Mouse (Mus musculus): ENCODE measurements at regions not wholly inside any gene's neighbourhood (a gene's known extent, or its start where the extent isn't known, plus 50 kb on each side); places are given as distances from the start of the nearest gene placed in this dataset.
A peak's percentile ranks its signal among the peaks of the same experiment; 100 is the strongest.

GRCm38 (mm10) chr5:39316478-39316877 is 438.8 kb downstream of the Hs3st1 start:
- Histone ChIP-seq H3K9ac (replicated peaks) (no peak overlapping the region), H3K27me3 (no peaks in the 10 kb centered on the region), H3K4me1 (replicated peaks) (no peaks in the 10 kb centered on the region), H3K4me2 (replicated peaks) (no peak overlapping the region), H3K4me3 (replicated peaks) (no peak overlapping the region), H3K9me3 (no peaks in the 10 kb centered on the region), H3K27ac (no peak overlapping the region), H3K36me3 (no peaks in the 10 kb centered on the region)
- no peak for ATAC-seq
- 75% methylated on average over 3 of the region's 3 CpGs for WGBS

GRCm38 (mm10) chr5:39311211-39311610 is 434.6 kb upstream of the Clnk start:
- no peak for ATAC-seq
- H3K9me3 ChIP-seq: no peaks in the 10 kb centered on the region
- WGBS: 91% methylated on average over 4 of the region's 4 CpGs

GRCm38 (mm10) chr5:39305794-39306193 is 429.2 kb upstream of the Clnk start:
- no peaks in the 10 kb centered on the region for H3K9me3 ChIP-seq
- 82% methylated on average over 2 of the region's 2 CpGs for WGBS
- H3K36me3 ChIP-seq: no peaks in the 10 kb centered on the region
- no peaks in the 10 kb centered on the region for H3K4me1 ChIP-seq (replicated peaks)
- H3K27ac ChIP-seq: no peak overlapping the region
- no peak overlapping the region for H3K9ac ChIP-seq (replicated peaks)
- no peaks in the 10 kb centered on the region for H3K27me3 ChIP-seq
- ATAC-seq: no peak
- no peak overlapping the region for H3K4me2 ChIP-seq (replicated peaks)
- no peak overlapping the region for H3K4me3 ChIP-seq (replicated peaks)

More at GRCm38 (mm10) chr5:39311211-39311610, 434.6 kb upstream of the Clnk start:
- H3K4me3 ChIP-seq (replicated peaks): no peak overlapping the region
- H3K27me3 ChIP-seq: no peaks in the 10 kb centered on the region
- no peaks in the 10 kb centered on the region for H3K4me1 ChIP-seq (replicated peaks)
- no peaks in the 10 kb centered on the region for H3K36me3 ChIP-seq
- H3K4me2 ChIP-seq (replicated peaks): no peak overlapping the region
- H3K27ac ChIP-seq: no peak overlapping the region
- H3K9ac ChIP-seq (replicated peaks): no peak overlapping the region

GRCm38 (mm10) chr5:39292849-39293248 is 416.2 kb upstream of the Clnk start:
- H3K36me3 ChIP-seq: no peaks in the 10 kb centered on the region
- no peak overlapping the region for H3K27ac ChIP-seq
- no peak overlapping the region for H3K4me3 ChIP-seq (replicated peaks)
- 0 out of 2 replicates have a peak, but pooled peaks cover 4% of the 10 kb centered on the region for H3K4me1 ChIP-seq (replicated peaks)
- H3K4me2 ChIP-seq (replicated peaks): no peak overlapping the region
- 10% methylated on average over 2 of the region's 2 CpGs for WGBS
- H3K9ac ChIP-seq (replicated peaks): no peak overlapping the region
- H3K9me3 ChIP-seq: no peaks in the 10 kb centered on the region
- 0 out of 2 replicates have a peak, but pooled peaks have one; percentile 37 for ATAC-seq
- no peaks in the 10 kb centered on the region for H3K27me3 ChIP-seq

GRCm38 (mm10) chr5:39281021-39281420 is 404.4 kb upstream of the Clnk start:
- Histone ChIP-seq H3K9ac (replicated peaks) (no peak overlapping the region), H3K36me3 (no peaks in the 10 kb centered on the region), H3K27me3 (no peaks in the 10 kb centered on the region), H3K27ac (no peak overlapping the region), H3K4me2 (replicated peaks) (no peak overlapping the region), H3K4me3 (replicated peaks) (no peak overlapping the region), H3K9me3 (no peaks in the 10 kb centered on the region), H3K4me1 (replicated peaks) (no peaks in the 10 kb centered on the region)
- no peak for ATAC-seq
- 84% methylated on average over 2 of the region's 2 CpGs for WGBS

- no peaks in the 10 kb centered on the region for H3K27me3 ChIP-seq
- whole genome bisulfite sequencing: 77% methylated on average over 4 of the region's 4 CpGs
- H3K9ac ChIP-seq (replicated peaks): no peak overlapping the region
- no peak overlapping the region for H3K4me2 ChIP-seq (replicated peaks)
- no peaks in the 10 kb centered on the region for H3K4me1 ChIP-seq (replicated peaks)
- no peaks in the 10 kb centered on the region for H3K9me3 ChIP-seq
- no peak for ATAC-seq
- H3K36me3 ChIP-seq: no peaks in the 10 kb centered on the region
- H3K4me3 ChIP-seq (replicated peaks): no peak overlapping the region
- H3K27ac ChIP-seq: no peak overlapping the region
Measured at GRCm38 (mm10) chr5:39273710-39274385, 397.2 kb upstream of the Clnk start.

- 94% methylated on average over 1 of the region's 1 CpGs for WGBS
- no peak overlapping the region for H3K4me3 ChIP-seq (replicated peaks)
- no peak overlapping the region for H3K9ac ChIP-seq (replicated peaks)
- H3K27me3 ChIP-seq: no peaks in the 10 kb centered on the region
- H3K9me3 ChIP-seq: no peaks in the 10 kb centered on the region
- no peaks in the 10 kb centered on the region for H3K36me3 ChIP-seq
- no peak overlapping the region for H3K4me2 ChIP-seq (replicated peaks)
- ATAC-seq: no peak
- H3K27ac ChIP-seq: no peak overlapping the region
- H3K4me1 ChIP-seq (replicated peaks): no peaks in the 10 kb centered on the region
Measured at GRCm38 (mm10) chr5:39267106-39267505, 390.5 kb upstream of the Clnk start.

GRCm38 (mm10) chr5:39260721-39261190 is 384.1 kb upstream of the Clnk start:
- no peaks in the 10 kb centered on the region for H3K36me3 ChIP-seq
- H3K9ac ChIP-seq (replicated peaks): no peak overlapping the region
- no peaks in the 10 kb centered on the region for H3K4me1 ChIP-seq (replicated peaks)
- H3K4me2 ChIP-seq (replicated peaks): no peak overlapping the region
- H3K27me3 ChIP-seq: no peaks in the 10 kb centered on the region
- H3K27ac ChIP-seq: no peak overlapping the region
- ATAC-seq: no peak
- no peaks in the 10 kb centered on the region for H3K9me3 ChIP-seq
- WGBS: 64% methylated on average over 1 of the region's 1 CpGs
- no peak overlapping the region for H3K4me3 ChIP-seq (replicated peaks)

GRCm38 (mm10) chr5:39257745-39258144 is 381.1 kb upstream of the Clnk start:
- Histone ChIP-seq H3K4me2 (replicated peaks) (no peak overlapping the region), H3K36me3 (no peaks in the 10 kb centered on the region), H3K9me3 (no peaks in the 10 kb centered on the region), H3K4me3 (replicated peaks) (no peak overlapping the region), H3K27ac (no peak overlapping the region), H3K4me1 (replicated peaks) (no peaks in the 10 kb centered on the region), H3K27me3 (no peaks in the 10 kb centered on the region), H3K9ac (replicated peaks) (no peak overlapping the region)
- no peak for ATAC-seq
- WGBS: 92% methylated on average over 2 of the region's 2 CpGs

GRCm38 (mm10) chr5:39252206-39252605 is 375.6 kb upstream of the Clnk start:
- H3K4me1 ChIP-seq (replicated peaks): 0 out of 2 replicates have a peak, but pooled peaks cover 2% of the 10 kb centered on the region
- 56% methylated on average over 3 of the region's 3 CpGs for whole genome bisulfite sequencing
- H3K27me3 ChIP-seq: no peaks in the 10 kb centered on the region
- H3K27ac ChIP-seq: no peak overlapping the region
- H3K4me2 ChIP-seq (replicated peaks): no peak overlapping the region
- ATAC-seq: no peak
- H3K4me3 ChIP-seq (replicated peaks): no peak overlapping the region
- H3K9me3 ChIP-seq: no peaks in the 10 kb centered on the region
- no peaks in the 10 kb centered on the region for H3K36me3 ChIP-seq
- no peak overlapping the region for H3K9ac ChIP-seq (replicated peaks)

- 0 out of 2 replicates have a peak, but pooled peaks cover 2% of the 10 kb centered on the region for H3K4me1 ChIP-seq (replicated peaks)
- no peak for ATAC-seq
- no peaks in the 10 kb centered on the region for H3K27me3 ChIP-seq
Measured at GRCm38 (mm10) chr5:39251021-39251420, 374.4 kb upstream of the Clnk start.

GRCm38 (mm10) chr5:39219698-39220097 is 343.1 kb upstream of the Clnk start:
- ATAC-seq: no peak
- H3K27me3 ChIP-seq: no peaks in the 10 kb centered on the region
- no peaks in the 10 kb centered on the region for H3K36me3 ChIP-seq
- H3K9ac ChIP-seq (replicated peaks): no peak overlapping the region
- H3K4me2 ChIP-seq (replicated peaks): no peak overlapping the region
- no peaks in the 10 kb centered on the region for H3K4me1 ChIP-seq (replicated peaks)
- H3K27ac ChIP-seq: no peak overlapping the region
- H3K9me3 ChIP-seq: no peaks in the 10 kb centered on the region
- no peak overlapping the region for H3K4me3 ChIP-seq (replicated peaks)
- 80% methylated on average over 5 of the region's 5 CpGs for WGBS

More at GRCm38 (mm10) chr5:39251021-39251420, 374.4 kb upstream of the Clnk start:
- Histone ChIP-seq H3K36me3 (no peaks in the 10 kb centered on the region), H3K9ac (replicated peaks) (no peak overlapping the region), H3K27ac (no peak overlapping the region), H3K4me2 (replicated peaks) (no peak overlapping the region), H3K4me3 (replicated peaks) (no peak overlapping the region), H3K9me3 (no peaks in the 10 kb centered on the region)

GRCm38 (mm10) chr5:39216326-39216725 is 339.7 kb upstream of the Clnk start:
- H3K9ac ChIP-seq (replicated peaks): no peak overlapping the region
- H3K27ac ChIP-seq: no peak overlapping the region
- 0 out of 2 replicates have a peak, but pooled peaks cover 3% of the 10 kb centered on the region for H3K4me1 ChIP-seq (replicated peaks)
- H3K9me3 ChIP-seq: no peaks in the 10 kb centered on the region
- ATAC-seq: no peak
- H3K36me3 ChIP-seq: no peaks in the 10 kb centered on the region
- 93% methylated on average over 5 of the region's 5 CpGs for WGBS
- H3K27me3 ChIP-seq: no peaks in the 10 kb centered on the region
- no peak overlapping the region for H3K4me2 ChIP-seq (replicated peaks)
- no peak overlapping the region for H3K4me3 ChIP-seq (replicated peaks)
